Mouse (Mus musculus) bone marrow, adult 2 months (tissue): ENCODE data around the gene Gpr83. TPM values are rescaled to one million over a fixed set of nuclear protein-coding genes. Genes with fewer than 3 reads are reported as not detected.

ENCODE experiments used
- H3K27ac ChIP-seq: fragments of 200-500 bp; 2 replicates; pipeline ENCODE4 v1.5.1; 2012; ENCODE audit warnings: low read depth, mild to moderate bottlenecking, control low read depth, inconsistent platforms, low read length; ENCODE audit not compliant: control insufficient read depth, poor library complexity, insufficient read depth
- H3K4me1 ChIP-seq: fragments of 200-500 bp; 2 replicates; pipeline ENCODE4 v1.6.1; 2011; ENCODE audit warnings: low read length; ENCODE audit not compliant: control insufficient read depth, insufficient read depth
- H3K4me3 ChIP-seq: fragments of 200-500 bp; replicated peaks from 2 replicates; pipeline ENCODE3; 2011; ENCODE audit warnings: mild to moderate bottlenecking, low read depth, low read length, control low read depth; ENCODE audit not compliant: control insufficient read depth
- CTCF ChIP-seq: fragments of 200-500 bp; IDR thresholded peaks from 2 replicates; pipeline ENCODE4 v1.5.1; 2011; ENCODE audit warnings: low read length, control low read depth; ENCODE audit not compliant: control insufficient read depth, insufficient read depth
- POLR2A ChIP-seq: fragments of 200-500 bp; IDR thresholded peaks from 2 replicates; pipeline ENCODE4 v1.6.1; 2011; ENCODE audit warnings: low read depth, mild to moderate bottlenecking, control low read depth, low read length, borderline replicate concordance; ENCODE audit not compliant: control insufficient read depth
- WGBS: fragments of 180-500 bp; shearing (Covaris S2); methylation state at CpG from one replicate; pipeline ENCODE4 v1.1.7; 2018; 5-methylcytosine and 5-hydroxymethylcytosine counted together
- polyA plus RNA-seq: library from polyadenylated mRNA; stranded (reverse); fragments of >200 nt; gene quantifications from 2 replicates; pipeline ENCODE4 v1.2.4, GENCODE M21; 2011; ENCODE audit warnings: low replicate concordance; ENCODE audit not compliant: missing spikeins, insufficient read depth, insufficient read length

Gpr83 gene
- polyA plus RNA-seq, 1 experiment, result not detected

DNA sequence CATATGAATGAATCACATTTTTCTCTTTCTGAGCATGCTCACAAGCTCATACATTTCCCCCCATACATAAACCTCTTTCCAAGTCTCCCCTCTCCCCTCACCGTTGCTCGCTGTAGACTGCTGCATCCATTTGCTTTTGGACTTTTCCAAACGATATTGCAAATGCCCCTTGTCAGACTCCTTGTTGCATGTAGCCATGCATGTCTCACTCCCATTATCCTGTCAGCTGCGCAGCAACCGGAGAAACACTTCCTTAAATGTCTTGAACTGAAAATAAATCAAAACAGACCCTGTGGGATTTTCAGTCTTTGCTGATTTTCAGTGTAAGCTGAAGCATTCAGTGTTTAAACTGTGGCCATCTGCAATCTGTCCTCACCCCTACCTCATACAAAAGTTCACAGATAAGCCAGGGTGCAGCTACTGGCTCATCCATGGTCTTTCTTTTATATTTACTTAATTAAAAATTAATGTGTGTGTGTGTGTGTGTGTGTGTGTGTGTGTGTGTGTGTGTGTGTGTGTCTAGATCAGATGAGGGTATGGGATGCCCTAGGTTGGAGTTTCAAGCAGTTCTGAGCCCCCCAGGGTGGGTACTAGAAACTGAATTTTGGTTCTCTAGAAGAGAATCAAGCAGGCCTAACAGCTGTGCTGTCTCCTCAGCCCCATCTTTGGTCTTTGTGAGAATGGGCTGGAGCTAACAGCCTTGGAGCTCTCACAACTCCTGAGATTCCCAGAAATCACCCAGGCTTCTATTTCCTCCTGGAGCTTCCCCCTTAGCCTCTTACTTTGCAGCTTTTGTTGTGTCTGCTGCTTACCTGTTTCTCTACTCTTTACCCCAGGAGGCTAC lies 59.0 kb downstream of the Gpr83 start:
- WGBS, result 64% methylated on average over 5 of the region's 5 CpGs
- H3K4me1 ChIP-seq, result no peaks in the 10 kb centered on the region; the same call in 1 of the 2 replicates
- TF ChIP-seq POLR2A (no peak), CTCF (no peak)
- no peak overlapping the region for H3K27ac ChIP-seq
- H3K4me3 ChIP-seq, result no peak overlapping the region

Other genes with a start within 250 kb of the Gpr83 start
- 2.7 and 2.9 TPM in 2 replicates for gene Amotl1, start 215.2 kb upstream of the Gpr83 start, polyA plus RNA-seq
- gene Piwil4, start 119.5 kb upstream of the Gpr83 start, polyA plus RNA-seq, result 3.5 and 8.3 TPM in 2 replicates
- 1.0 and 2.2 TPM in 2 replicates for gene Fut4, start 107.8 kb upstream of the Gpr83 start, polyA plus RNA-seq
- not detected in 2 replicates for gene 1700012B09Rik, start 89.2 kb upstream of the Gpr83 start, polyA plus RNA-seq
- gene Mre11a, start 75.6 kb upstream of the Gpr83 start, polyA plus RNA-seq, result 13.8 and 16.7 TPM in 2 replicates
- gene Ankrd49, start 75.4 kb upstream of the Gpr83 start, polyA plus RNA-seq, result 9.0 and 13.5 TPM in 2 replicates
- gene Izumo1r, start 43.7 kb downstream of the Gpr83 start, polyA plus RNA-seq, result 1.2 TPM in 1 of 2 replicates, not detected in the other
- 6.9 and 11.4 TPM in 2 replicates for gene Panx1, start 185.3 kb downstream of the Gpr83 start, polyA plus RNA-seq